Mouse (Mus musculus): Measurements from ENCODE around the gene Snca. TPM values are rescaled to one million over a fixed set of nuclear protein-coding genes. Genes with fewer than 3 reads are reported as not detected.
A peak's percentile ranks its signal among the peaks of the same experiment; 100 is the strongest.

Gene Snca
- total RNA-seq (2021), result 10 to 100 TPM in 1 of 2 experiments, 1 to 10 TPM in 1; 8.7 to 19.3 TPM

GRCm38 (mm10) chr6:60829282-60829891 lies at the start of gene Snca:
Gene Snca (minus strand): TSS chr6:60829855.
- intact Hi-C loops (cut with DNase I), result no loop called here
- no peak for DNase-seq

DNA sequence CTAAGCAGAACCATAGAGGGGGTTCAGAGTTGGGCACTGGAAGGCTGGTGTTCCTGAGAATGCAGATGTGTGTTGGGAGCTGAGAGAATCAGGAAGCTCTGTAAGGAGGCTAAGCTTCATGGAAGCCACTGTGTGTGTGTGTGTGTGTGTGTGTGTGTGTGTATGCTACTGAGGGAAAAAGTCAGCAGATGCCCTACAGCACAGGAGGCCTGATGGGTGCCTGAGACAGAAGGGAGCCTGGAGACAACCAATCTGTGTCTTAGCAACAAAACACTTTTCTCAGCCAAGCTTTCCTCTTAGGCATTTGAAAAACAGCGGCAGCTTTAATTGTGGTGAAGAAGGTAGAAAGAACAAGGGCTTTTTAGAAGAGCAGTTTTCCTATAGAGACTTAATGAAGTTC lies 40.5 kb upstream of the Snca start:
- intact Hi-C loops (cut with DNase I), result no loop called here

GRCm38 (mm10) chr6:60856599-60856998 lies 26.9 kb upstream of the Snca start:
- no peak for DNase-seq

More for the DNA sequence above, 40.5 kb upstream of the Snca start:
- DNase-seq, result no peak

DNA sequence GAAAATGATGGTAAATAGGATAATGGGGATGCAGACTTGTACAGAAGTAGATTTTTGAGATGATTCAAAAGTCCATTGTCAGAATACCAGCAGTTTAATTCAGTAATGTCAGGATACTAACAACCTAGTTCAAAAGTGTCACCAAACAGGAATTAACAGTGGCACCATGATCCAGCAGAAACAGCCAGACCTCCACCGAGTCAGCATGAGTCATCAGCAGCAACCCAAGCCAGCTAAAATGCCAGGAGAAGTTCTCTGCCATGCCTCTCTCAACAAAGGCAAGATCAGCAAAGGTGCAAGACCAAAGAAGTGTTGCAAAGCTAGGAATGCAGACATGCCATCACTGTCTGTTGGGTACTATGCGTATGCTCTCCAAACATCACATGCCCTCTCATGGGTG lies 22.0 kb upstream of the Snca start:
- no peak for DNase-seq
- intact Hi-C loops (cut with DNase I), result no loop called here

More at GRCm38 (mm10) chr6:60856599-60856998, 26.9 kb upstream of the Snca start:
- intact Hi-C loops (cut with DNase I), result no loop called here

- peak; percentile 10 to 25 for DNase-seq
- intact Hi-C loops (cut with DNase I), result no loop called here
Measured at GRCm38 (mm10) chr6:60828429-60829264, 1.0 kb downstream of the Snca start.

GRCm38 (mm10) chr6:60828047-60828428 lies 1.6 kb downstream of the Snca start:
- intact Hi-C loops (cut with DNase I), result no loop called here

GRCm38 (mm10) chr6:60827290-60827689 lies 2.4 kb downstream of the Snca start:
- no peak for DNase-seq
- intact Hi-C loops (cut with DNase I), result no loop called here

More at GRCm38 (mm10) chr6:60828047-60828428, 1.6 kb downstream of the Snca start:
- no peak for DNase-seq

GRCm38 (mm10) chr6:60819272-60819671 lies 10.4 kb downstream of the Snca start:
- DNase-seq, result no peak
- intact Hi-C loops (cut with DNase I), result no loop called here

- no peak for DNase-seq
- intact Hi-C loops (cut with DNase I), result no loop called here
Measured at GRCm38 (mm10) chr6:60813516-60813915, 16.1 kb downstream of the Snca start.

DNA sequence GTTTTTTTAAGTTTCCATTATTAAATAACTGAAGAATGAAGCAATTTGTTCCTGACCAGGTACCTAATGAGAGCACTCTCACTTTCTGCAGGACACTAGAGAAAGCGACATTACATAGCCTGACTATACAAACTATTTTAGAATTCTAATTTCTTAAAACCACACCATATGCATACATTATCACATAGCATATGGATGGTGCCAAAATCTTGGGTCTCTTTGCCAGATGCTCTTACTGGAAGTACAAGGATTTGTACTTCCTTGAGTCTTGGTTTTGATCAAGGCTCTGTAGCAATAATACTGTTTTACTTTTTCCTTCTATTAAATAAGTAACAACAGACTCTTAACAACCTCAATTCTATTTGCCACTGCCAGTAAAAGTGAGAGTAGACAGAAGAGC lies 31.4 kb downstream of the Snca start:
- no peak for DNase-seq
- intact Hi-C loops (cut with DNase I), result no loop called here

- intact Hi-C loops (cut with DNase I), result no loop called here
- no peak for DNase-seq
Measured at GRCm38 (mm10) chr6:60793659-60794365, 35.8 kb downstream of the Snca start.

DNA sequence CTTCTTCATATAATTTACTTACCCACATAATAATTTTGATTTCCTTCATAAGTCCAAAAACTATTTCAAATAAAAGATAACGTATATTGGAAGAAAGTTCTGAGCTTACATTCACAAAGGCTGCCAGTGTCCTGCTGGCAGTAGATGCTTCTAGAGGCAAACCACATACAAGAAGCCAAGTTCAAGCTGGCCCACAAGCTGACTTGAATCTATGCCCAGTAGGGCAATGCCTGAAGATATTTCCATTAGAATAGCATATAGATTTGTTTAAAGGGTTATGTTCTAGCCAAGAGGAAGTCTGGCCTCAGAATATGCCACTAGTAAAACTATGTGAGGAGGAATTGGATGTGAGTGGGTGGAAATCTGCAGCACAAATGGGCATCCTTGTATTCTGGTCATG lies 42.7 kb downstream of the Snca start:
- intact Hi-C loops (cut with DNase I), result no loop called here

DNA sequence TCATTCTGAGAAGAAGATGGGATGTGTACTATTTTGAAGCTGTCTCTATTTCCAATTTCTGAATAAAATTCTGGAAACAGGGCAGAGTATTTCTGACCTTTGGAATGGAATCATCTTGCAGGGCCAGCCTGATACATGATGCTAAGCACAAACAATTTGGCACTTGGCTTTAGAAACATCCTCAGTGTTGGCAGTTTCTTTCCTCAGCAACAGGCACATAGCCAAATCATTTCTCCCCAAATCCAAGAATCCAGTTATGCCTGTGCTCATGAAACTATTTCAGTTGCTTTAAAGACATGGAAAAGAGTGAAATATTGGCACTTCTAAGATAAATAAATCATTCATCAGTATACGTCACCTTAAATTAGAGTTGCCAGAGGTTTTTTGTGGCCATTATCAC lies 57.8 kb downstream of the Snca start:
- intact Hi-C loops (cut with DNase I), result no loop called here
- no peak for DNase-seq

More for the DNA sequence above, 42.7 kb downstream of the Snca start:
- no peak for DNase-seq

GRCm38 (mm10) chr6:60765696-60766095 lies 64.0 kb downstream of the Snca start:
- intact Hi-C loops (cut with DNase I), result no loop called here
- no peak for DNase-seq

GRCm38 (mm10) chr6:60762864-60763263 lies 66.8 kb downstream of the Snca start:
- intact Hi-C loops (cut with DNase I), result no loop called here
- no peak for DNase-seq

- DNase-seq, result no peak
- intact Hi-C loops (cut with DNase I), result no loop called here
Measured at GRCm38 (mm10) chr6:60761710-60762109, 67.9 kb downstream of the Snca start.

DNA sequence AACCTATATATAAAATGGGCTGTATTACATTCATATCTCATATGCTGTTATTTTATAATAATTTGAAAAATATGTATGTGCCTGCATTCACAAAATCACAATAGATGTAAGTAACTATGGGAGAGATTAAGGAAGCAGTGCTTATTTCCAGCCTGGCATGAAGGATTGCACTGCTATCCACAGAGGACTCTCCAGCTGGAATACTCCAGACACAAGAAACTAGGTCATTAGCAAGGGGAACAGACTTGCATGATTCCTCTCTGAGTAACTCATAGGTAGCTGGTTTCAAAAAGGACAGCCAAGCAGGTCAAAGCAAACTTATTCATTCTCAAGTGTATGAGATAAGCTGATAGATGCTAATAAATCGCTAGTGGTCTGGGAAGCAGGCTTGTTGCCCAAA lies 74.7 kb downstream of the Snca start:
- intact Hi-C loops (cut with DNase I), result no loop called here
- no peak for DNase-seq

GRCm38 (mm10) chr6:60745965-60746364 lies 83.7 kb downstream of the Snca start:
- no peak for DNase-seq
- intact Hi-C loops (cut with DNase I), result no loop called here

DNA sequence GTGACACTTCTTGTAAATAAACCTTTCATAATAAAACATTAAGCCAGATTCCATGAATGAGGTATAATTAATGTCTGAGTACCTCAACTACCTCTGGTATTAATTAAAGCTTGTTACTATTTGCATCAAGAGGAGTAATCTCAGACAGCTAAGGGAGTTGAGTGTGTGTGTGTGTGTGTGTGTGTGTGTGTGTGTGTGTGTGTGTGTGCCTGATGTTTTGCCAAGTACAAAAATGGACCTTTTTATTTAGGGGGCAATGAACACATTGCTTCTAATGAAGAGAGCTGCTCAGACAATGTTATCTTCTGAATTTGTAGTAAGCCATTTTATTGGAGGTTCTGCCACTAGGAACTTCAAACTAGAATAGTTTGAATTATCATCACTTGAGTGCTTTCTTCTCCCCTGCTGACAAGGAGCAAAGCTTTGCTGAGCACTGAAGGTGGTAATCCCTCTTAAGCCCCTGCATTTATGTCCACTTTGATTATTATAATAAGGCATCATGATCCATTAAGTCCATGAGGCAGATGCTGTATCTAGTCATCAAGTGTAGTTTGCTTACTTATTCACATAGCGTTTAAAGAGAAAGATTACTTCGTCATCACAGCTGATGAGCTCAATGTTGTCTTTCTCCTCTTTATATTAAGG lies 88.1 kb downstream of the Snca start:
- intact Hi-C loops (cut with DNase I), result no loop called here

DNA sequence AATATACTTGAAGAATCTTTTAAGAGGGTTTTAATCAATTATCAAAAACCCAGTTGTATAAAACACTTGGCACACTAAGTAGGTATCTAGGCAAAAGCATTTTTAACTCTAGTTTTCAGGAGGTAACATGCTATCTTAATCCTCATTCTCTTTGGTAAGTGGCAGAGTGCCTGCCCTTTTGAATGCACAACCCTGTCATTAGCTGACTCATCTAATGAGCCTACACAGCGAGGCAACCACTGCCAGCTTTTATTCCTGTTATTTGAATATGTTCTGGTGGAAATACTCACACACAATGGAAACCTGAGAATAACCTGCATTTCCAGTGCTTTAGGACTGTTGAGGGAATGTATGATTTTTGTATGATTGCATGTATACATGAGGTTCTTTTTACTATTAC lies 89.9 kb downstream of the Snca start:
- no peak for DNase-seq
- intact Hi-C loops (cut with DNase I), result no loop called here

More for the DNA sequence above, 88.1 kb downstream of the Snca start:
- DNase-seq, result no peak

DNA sequence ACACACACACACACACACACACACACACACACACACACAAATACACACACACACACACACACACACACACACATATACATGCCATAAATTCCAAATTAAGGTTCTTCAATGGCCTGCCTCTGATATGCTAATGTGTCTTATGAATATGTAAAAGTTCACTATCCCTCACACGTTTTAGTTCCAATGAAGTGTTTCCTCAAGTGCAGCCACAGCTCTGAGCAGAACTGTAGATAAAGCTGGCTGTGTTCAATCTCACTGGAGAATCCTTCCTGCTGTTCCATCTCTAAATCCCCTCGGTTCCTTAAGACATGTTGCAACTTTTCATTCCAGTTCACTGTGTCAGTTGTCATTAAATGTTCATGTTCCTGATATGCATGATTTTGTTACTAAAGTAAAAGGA lies 98.5 kb downstream of the Snca start:
- intact Hi-C loops (cut with DNase I), result no loop called here

More for the DNA sequence above, 98.5 kb downstream of the Snca start:
- no peak for DNase-seq
